Mouse (Mus musculus) erythroblast, embryonic 14.5 days (primary cell): Measurements from ENCODE around the gene Psma2.

Experiments used
- GATA1 ChIP-seq: IDR thresholded peaks from 2 replicates; pipeline ENCODE4 v1.6.1; 2012; ENCODE audit warnings: low read length, inconsistent platforms, mixed read lengths
- TAL1 ChIP-seq: IDR thresholded peaks from 3 replicates; pipeline ENCODE4 v1.6.1; 2012; ENCODE audit warnings: low read length, inconsistent platforms, mixed read lengths

- TF ChIP-seq GATA1 = no peak
- TF ChIP-seq TAL1 = no peak
Observed at GRCm38 (mm10) chr13:14612926-14613529, at the start of gene Psma2, which contains the start of gene Mrpl32.
